Mouse (Mus musculus) bone marrow macrophage, adult 2 months (primary cell): ENCODE measurements around the gene Smarcc1. TPM values are rescaled to one million over a fixed set of nuclear protein-coding genes. Genes with fewer than 3 reads are reported as not detected.

Experiments used
- H3K27ac ChIP-seq: 2 replicates; pipeline ENCODE4 v1.5.1; 2012; ENCODE audit warnings: low read depth, low read length; ENCODE audit not compliant: insufficient read depth
- H3K4me1 ChIP-seq: 2 replicates; pipeline ENCODE4 v1.6.1; 2012; ENCODE audit warnings: low read length; ENCODE audit not compliant: control insufficient read depth, insufficient read depth
- H3K4me3 ChIP-seq: 2 replicates; pipeline ENCODE4 v1.5.1; 2012; ENCODE audit warnings: mild to moderate bottlenecking, low read length, moderate library complexity; ENCODE audit not compliant: insufficient read depth
- CTCF ChIP-seq: IDR thresholded peaks from 2 replicates; pipeline ENCODE4 v1.5.1; 2012; ENCODE audit warnings: low read depth, mild to moderate bottlenecking, low read length, moderate library complexity
- POLR2A ChIP-seq: IDR thresholded peaks from 2 replicates; pipeline ENCODE4 v1.6.1; 2012; ENCODE audit warnings: mild to moderate bottlenecking, low read depth, low read length, borderline replicate concordance
- polyA plus RNA-seq: library from polyadenylated mRNA; stranded (reverse); fragments of >200 nt; gene quantifications from 2 replicates; pipeline ENCODE4 v1.2.4, GENCODE M21; 2012; ENCODE audit not compliant: missing spikeins, insufficient read depth, insufficient read length

The Smarcc1 gene
- polyA plus RNA-seq, 1 experiment = 31.9 TPM

- Histone ChIP-seq H3K4me3 (no peak overlapping the region), H3K4me1 (no peaks in the 10 kb centered on the region), H3K27ac (no peak overlapping the region)
- TF ChIP-seq CTCF (no peak), POLR2A (no peak)
Observed at GRCm38 (mm10) chr9:110273507-110273906, 156.0 kb downstream of the Smarcc1 start.

DNA sequence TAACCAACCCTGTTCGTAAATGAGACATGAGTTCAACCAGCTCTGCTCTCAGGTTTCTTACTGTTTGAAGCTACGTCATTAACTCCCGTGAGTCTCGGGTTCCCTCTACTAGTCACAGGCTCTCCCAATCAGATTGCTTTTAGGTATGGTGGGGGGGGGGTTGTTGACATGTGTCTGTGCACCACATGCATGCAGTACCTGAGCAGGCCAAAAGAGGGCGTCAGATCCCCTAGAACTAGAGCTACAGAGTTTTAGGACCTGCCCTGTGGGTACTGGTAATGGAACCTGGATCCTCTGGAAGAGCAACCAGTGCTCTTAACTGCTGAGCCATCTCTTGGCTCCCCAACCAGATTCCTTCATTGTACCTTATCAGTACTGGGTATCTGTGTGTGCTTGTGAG is 158.4 kb downstream of the Smarcc1 start:
- Histone ChIP-seq H3K4me3 (no peak overlapping the region), H3K27ac (no peak overlapping the region), H3K4me1 (peaks cover 5% of the 10 kb centered on the region)
- TF ChIP-seq POLR2A = no peak
- TF ChIP-seq CTCF = no peak

GRCm38 (mm10) chr9:110277431-110277881 is 159.9 kb downstream of the Smarcc1 start:
- peaks cover 5% of the 10 kb centered on the region for H3K4me1 ChIP-seq
- H3K27ac ChIP-seq = no peak overlapping the region
- no peak for TF ChIP-seq POLR2A
- no peak overlapping the region for H3K4me3 ChIP-seq

DNA sequence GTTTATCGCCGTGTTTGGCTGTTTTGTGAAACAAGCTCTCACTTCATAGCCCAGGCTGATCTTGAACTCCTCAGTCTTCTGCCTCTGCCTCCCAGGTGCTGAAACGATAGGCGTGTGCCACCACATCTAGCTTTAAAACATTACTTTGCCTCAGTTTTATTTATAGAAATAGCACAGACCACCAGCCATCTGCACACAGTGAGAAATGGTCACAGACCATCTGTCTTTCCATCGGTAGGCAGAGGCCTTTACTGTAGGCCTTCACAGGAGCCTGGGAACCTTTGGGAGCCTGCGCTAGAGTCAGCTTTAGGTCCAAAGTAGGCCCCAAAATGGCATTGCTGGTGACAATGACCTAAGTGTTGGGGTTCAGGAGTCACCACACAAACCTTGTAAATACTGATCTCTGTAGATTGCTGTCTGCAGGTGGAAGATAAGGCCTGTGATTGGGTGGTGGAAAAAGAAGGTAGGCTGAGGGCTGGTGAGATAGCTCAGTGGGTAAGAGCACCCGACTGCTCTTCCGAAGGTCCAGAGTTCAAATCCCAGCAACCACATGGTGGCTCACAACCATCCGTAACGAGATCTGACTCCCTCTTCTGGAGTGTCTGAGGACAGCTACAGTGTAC is 166.7 kb downstream of the Smarcc1 start:
- Histone ChIP-seq H3K27ac (no peak overlapping the region), H3K4me1 (peaks cover 4% of the 10 kb centered on the region), H3K4me3 (no peak overlapping the region)
- no peak for TF ChIP-seq POLR2A
- TF ChIP-seq CTCF = no peak

DNA sequence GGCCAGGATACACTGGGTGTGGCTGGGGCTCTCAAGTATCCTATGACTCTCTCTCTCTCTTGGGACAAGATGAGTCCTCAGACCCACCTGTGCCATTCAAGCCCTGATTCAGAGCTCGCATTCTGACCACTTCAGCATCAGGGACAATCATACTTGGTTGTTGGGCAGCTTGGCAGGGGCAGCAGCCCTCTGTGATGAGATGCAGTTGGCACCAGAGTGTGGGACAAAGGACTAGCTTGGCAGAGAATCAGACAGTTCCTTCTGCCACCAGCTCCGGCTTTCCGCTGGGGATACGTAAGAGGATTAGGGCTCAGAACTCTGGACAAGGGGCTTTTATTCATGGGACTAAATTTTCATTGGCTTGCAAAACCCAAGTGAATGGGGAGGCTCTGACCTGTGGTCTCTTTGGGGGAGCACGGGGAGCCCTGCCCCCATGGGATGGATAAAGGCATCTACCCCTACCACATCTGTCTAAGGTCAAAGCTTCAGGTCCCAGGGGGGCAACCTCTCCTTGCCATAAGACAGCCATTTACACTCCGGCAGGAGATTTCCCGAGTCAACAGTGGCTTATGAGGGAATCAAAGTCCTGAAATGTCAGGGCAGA is 169.9 kb downstream of the Smarcc1 start:
- Histone ChIP-seq H3K4me3 (no peak overlapping the region), H3K4me1 (no peaks in the 10 kb centered on the region), H3K27ac (no peak overlapping the region)
- TF ChIP-seq POLR2A (no peak), CTCF (no peak)

Other genes with a start within 250 kb of the Smarcc1 start
- gene Cdc25a, start 242.1 kb upstream of the Smarcc1 start, polyA plus RNA-seq = 8.0 and 8.9 TPM in 2 replicates
- 60.7 and 66.0 TPM in 2 replicates for gene Map4, start 186.2 kb upstream of the Smarcc1 start, polyA plus RNA-seq
- 44.1 and 50.5 TPM in 2 replicates for gene Dhx30, start 122 bp downstream of the Smarcc1 start, polyA plus RNA-seq
- 0.19 TPM in 1 of 2 replicates, not detected in the other for gene Cspg5, start 126.1 kb downstream of the Smarcc1 start, polyA plus RNA-seq
- 3.8 and 4.3 TPM in 2 replicates for gene Elp6, start 187.5 kb downstream of the Smarcc1 start, polyA plus RNA-seq
- gene Scap, start 215.6 kb downstream of the Smarcc1 start, polyA plus RNA-seq = 19.5 and 25.0 TPM in 2 replicates